Mouse (Mus musculus) ES-Bruce4 (cell line): ENCODE data around the gene Tpst1. TPM values are rescaled to one million over a fixed set of nuclear protein-coding genes. Genes with fewer than 3 reads are reported as not detected.

Experiments
- H3K27ac ChIP-seq: 2 replicates; pipeline ENCODE4 v1.5.1; 2012; ENCODE audit warnings: low read length, inconsistent platforms; ENCODE audit not compliant: insufficient read depth
- H3K27me3 ChIP-seq: 2 replicates; pipeline ENCODE4 v1.6.1; 2012; ENCODE audit warnings: mild to moderate bottlenecking, low read length, inconsistent platforms; ENCODE audit not compliant: control insufficient read depth, poor library complexity, insufficient read depth, severe bottlenecking
- H3K36me3 ChIP-seq: 2 replicates; pipeline ENCODE4 v1.6.1; 2012; ENCODE audit warnings: inconsistent platforms, mild to moderate bottlenecking, low read length, moderate library complexity; ENCODE audit not compliant: control insufficient read depth, poor library complexity, insufficient read depth, severe bottlenecking
- H3K4me1 ChIP-seq: one replicate; pipeline ENCODE4 v1.8.1; 2011; ENCODE audit warnings: low read length; ENCODE audit not compliant: control insufficient read depth, insufficient read depth
- H3K4me3 ChIP-seq: 2 replicates; pipeline ENCODE4 v1.5.1; 2011; ENCODE audit warnings: low read depth, mild to moderate bottlenecking, low read length
- H3K9ac ChIP-seq: 2 replicates; pipeline ENCODE4 v1.6.1; 2012; ENCODE audit warnings: low read depth, mild to moderate bottlenecking, inconsistent platforms; ENCODE audit not compliant: poor library complexity, severe bottlenecking
- H3K9me3 ChIP-seq: replicated peaks from 2 replicates; pipeline ENCODE4 v1.6.1; 2012; ENCODE audit warnings: mild to moderate bottlenecking, low read length, inconsistent platforms; ENCODE audit not compliant: control insufficient read depth, poor library complexity, insufficient read depth, severe bottlenecking
- CTCF ChIP-seq: IDR thresholded peaks from one replicate; pipeline ENCODE4 v1.8.1; 2011; ENCODE audit warnings: low read depth, low read length
- EP300 ChIP-seq: IDR thresholded peaks from 2 replicates; pipeline ENCODE4 v1.6.1; 2011; ENCODE audit warnings: low read depth, low read length; ENCODE audit not compliant: insufficient read depth
- POLR2A ChIP-seq: IDR thresholded peaks from one replicate; pipeline ENCODE4 v1.8.1; 2011; ENCODE audit warnings: low read length; ENCODE audit not compliant: insufficient read depth
- polyA plus RNA-seq: library from polyadenylated mRNA; stranded (reverse); fragments of >200 nt; gene quantifications from 2 replicates; pipeline ENCODE4 v1.2.4, GENCODE M21; 2011; ENCODE audit warnings: low read depth; ENCODE audit not compliant: missing spikeins, insufficient read depth, insufficient read length

Gene Tpst1
- polyA plus RNA-seq, 1 experiment, result 44.8 TPM

DNA sequence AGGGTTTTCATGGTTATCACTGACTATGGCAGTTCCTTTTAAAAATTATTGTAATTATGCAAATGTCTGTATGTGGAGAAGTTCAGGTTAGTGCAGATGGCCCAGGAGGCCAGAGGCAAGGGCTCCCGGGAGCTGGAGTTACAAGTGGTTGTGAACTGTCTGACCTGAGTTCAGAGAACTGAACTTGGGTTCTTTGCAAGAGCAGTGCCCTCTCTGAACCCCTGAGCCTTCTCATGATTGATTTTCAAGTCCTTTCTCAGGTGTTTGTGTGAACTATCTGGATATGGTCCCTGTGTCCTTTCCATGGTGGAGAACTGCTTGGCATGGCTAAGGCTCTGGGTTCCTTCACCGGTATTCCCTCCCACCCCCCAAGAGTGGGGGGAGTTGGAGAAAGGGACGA lies 29.4 kb upstream of the Tpst1 start:
- no peak overlapping the region for H3K4me3 ChIP-seq
- no peaks in the 10 kb centered on the region for H3K27me3 ChIP-seq
- TF ChIP-seq POLR2A (no peak), EP300 (no peak), CTCF (no peak)
- peaks cover 18% of the 10 kb centered on the region for H3K36me3 ChIP-seq
- no peak overlapping the region for H3K9ac ChIP-seq
- H3K27ac ChIP-seq, result no peak overlapping the region
- no peaks in the 10 kb centered on the region for H3K9me3 ChIP-seq
- H3K4me1 ChIP-seq, result no peaks in the 10 kb centered on the region

DNA sequence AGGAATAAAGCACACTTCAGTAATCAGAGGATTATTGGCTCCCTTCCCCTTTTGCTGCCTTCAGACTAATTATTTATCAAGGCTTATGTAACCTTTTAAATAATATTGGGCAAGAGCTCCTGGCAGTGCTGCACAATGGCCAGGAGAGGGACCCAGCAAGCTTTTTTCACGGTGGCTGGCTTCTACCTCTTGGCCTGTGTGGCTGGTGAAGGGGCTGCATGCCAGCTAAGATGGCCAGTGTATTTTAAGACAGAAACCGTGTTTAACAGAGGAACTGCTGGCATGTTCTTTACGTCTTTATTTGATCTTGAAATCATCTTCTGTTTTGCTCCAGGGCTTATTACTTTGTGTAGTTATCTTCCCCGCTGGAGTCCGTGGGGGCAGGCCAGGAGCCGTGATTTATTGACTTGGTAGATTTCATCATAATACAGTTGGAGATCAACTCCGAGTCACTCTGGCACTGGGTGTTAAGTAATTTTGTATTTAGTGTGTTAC lies 28.9 kb upstream of the Tpst1 start:
- H3K9ac ChIP-seq, result no peak overlapping the region
- no peaks in the 10 kb centered on the region for H3K9me3 ChIP-seq
- no peak overlapping the region for H3K4me3 ChIP-seq
- H3K27me3 ChIP-seq, result no peaks in the 10 kb centered on the region
- H3K27ac ChIP-seq, result no peak overlapping the region
- TF ChIP-seq CTCF, result peak; percentile 40
- TF ChIP-seq POLR2A, result no peak
- TF ChIP-seq EP300, result no peak
- H3K36me3 ChIP-seq, result peaks cover 18% of the 10 kb centered on the region
- H3K4me1 ChIP-seq, result no peaks in the 10 kb centered on the region

- no peak for TF ChIP-seq EP300
- no peak for TF ChIP-seq POLR2A
- no peak for TF ChIP-seq CTCF
- H3K9me3 ChIP-seq, result no peaks in the 10 kb centered on the region
- no peak overlapping the region for H3K4me3 ChIP-seq
- no peaks in the 10 kb centered on the region for H3K27me3 ChIP-seq
- H3K9ac ChIP-seq, result no peak overlapping the region
- H3K36me3 ChIP-seq, result peaks cover 21% of the 10 kb centered on the region
- no peak overlapping the region for H3K27ac ChIP-seq
- no peaks in the 10 kb centered on the region for H3K4me1 ChIP-seq
Observed at GRCm38 (mm10) chr5:130046100-130046499, 27.0 kb upstream of the Tpst1 start.

GRCm38 (mm10) chr5:130046589-130046988 lies 26.5 kb upstream of the Tpst1 start:
- Histone ChIP-seq H3K27ac (no peak overlapping the region), H3K36me3 (peaks cover 21% of the 10 kb centered on the region), H3K9ac (no peak overlapping the region), H3K9me3 (no peaks in the 10 kb centered on the region), H3K4me3 (no peak overlapping the region), H3K27me3 (no peaks in the 10 kb centered on the region), H3K4me1 (no peaks in the 10 kb centered on the region)
- TF ChIP-seq POLR2A (no peak), EP300 (no peak), CTCF (no peak)

GRCm38 (mm10) chr5:130047013-130047412 lies 26.1 kb upstream of the Tpst1 start:
- TF ChIP-seq POLR2A (no peak), EP300 (no peak), CTCF (peak; percentile 48)
- H3K4me3 ChIP-seq, result no peak overlapping the region
- no peak overlapping the region for H3K27ac ChIP-seq
- H3K9me3 ChIP-seq, result no peaks in the 10 kb centered on the region
- H3K36me3 ChIP-seq, result peaks cover 18% of the 10 kb centered on the region
- H3K4me1 ChIP-seq, result no peaks in the 10 kb centered on the region
- H3K9ac ChIP-seq, result no peak overlapping the region
- no peaks in the 10 kb centered on the region for H3K27me3 ChIP-seq

DNA sequence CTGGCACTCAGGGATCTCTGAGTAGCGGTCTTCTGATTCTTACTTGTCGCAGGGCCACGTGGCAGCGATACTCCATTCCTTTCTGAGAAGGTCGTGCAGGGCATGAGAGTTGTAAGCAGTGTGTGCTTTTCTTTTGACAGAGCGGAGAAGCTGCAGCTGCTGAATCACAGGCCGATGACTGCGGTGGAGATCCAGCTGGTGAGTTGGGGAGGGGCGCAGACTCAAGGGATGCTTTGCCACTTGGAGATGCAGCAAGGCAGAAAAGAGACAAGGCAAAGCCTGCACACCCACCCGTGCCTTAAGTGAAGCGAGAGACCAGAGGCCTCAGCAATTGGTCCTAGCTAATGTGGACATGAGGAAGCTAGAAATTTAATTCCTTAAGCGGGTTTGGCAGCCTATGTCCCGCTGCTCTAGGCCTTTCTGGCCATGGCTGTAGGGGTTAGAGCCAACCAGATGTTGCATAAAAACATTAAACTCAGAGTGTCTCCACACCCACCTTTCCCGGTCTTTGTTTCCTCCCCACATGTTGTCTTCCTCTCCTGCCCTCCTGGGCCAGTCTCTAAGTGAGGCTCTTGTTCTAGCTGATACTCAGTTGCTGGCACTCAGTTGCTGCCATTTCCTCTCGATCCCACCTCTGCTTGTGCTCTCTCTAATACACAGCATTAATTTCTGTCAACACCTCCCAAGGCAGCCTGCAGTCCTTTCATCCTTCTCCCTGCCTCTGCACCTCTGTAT lies 24.2 kb upstream of the Tpst1 start:
- Histone ChIP-seq H3K36me3 (peaks cover 11% of the 10 kb centered on the region), H3K9ac (no peak overlapping the region), H3K27me3 (no peaks in the 10 kb centered on the region), H3K9me3 (no peaks in the 10 kb centered on the region), H3K4me3 (no peak overlapping the region), H3K4me1 (no peaks in the 10 kb centered on the region), H3K27ac (no peak overlapping the region)
- TF ChIP-seq CTCF, result no peak
- no peak for TF ChIP-seq EP300
- TF ChIP-seq POLR2A, result no peak
